Mouse (Mus musculus): ENCODE measurements around the gene Wipi2. TPM values are rescaled to one million over a fixed set of nuclear protein-coding genes. Genes with fewer than 3 reads are reported as not detected.

Gene Wipi2
- total RNA-seq (2021): 100 to 1,000 TPM in 1 of 2 experiments, 10 to 100 TPM in 1; 92.7 to 104 TPM

DNA sequence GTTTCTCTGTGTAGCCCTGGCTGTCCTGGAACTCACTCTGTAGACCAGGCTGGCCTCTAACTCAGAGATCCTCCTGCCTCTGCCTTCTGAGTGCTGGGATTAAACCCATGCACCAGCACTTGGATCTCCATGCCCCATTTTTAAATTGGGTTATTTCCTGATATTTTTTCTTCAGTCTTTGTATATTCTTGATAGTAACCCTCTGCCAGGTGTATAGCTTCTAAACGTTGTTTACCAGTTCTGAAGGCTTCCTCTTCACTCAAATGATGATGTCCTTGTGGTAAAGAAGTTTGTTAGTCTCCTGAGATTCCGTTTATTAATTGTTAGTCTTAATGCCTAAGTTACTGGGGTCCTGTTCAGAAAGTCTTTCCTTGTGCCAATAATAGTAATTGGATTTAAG lies at the start of gene Wipi2:
Wipi2 (plus strand) TSS at position 301 of the 400 bp plus-strand sequence.
- DNase-seq (ENCODE audit: extremely low spot score in 1 of 2, low spot score in 1 of 2): no peak

DNA sequence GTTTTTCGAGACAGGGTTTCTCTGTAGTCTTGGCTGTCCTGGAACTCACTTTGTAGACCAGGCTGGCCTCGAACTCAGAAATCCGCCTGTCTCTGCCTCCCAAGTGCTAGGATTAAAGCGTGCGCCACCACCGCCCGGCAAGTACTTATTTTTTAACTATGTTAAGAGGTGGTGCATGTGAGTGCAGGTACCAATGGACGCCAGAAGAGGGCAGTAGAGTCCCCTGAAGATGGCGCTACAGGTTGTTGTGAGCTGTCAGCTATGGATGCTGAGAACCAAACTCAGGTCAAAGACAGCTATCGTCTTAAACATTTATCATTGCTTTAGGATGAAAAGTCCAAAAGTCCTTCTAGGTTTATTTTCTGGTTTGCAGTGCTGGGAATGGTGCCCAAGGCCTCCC lies 49.3 kb upstream of the Wipi2 start:
- no peak for DNase-seq (ENCODE audit: extremely low spot score in 1 of 2, low spot score in 1 of 2)

DNA sequence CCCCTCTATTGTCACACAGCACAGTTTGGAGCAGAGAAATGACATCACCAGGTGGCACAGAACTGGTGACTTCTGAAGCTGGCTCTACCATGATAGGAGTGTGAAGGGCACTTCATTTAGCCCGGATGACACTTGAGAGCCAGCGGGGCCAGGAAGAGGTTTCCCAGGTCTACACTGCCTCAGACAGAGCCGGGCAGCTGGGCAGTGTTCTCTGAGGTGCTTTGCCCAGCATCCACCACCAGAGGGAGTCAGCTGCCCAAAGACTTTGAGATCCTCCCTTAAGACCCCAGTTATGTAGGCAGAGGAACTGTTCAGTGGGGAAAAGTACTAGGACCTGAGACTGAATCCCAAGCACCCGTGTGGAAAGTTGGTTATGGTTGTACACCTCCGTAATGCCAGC lies 46.0 kb upstream of the Wipi2 start:
- peak; percentile 56 to 65 for DNase-seq (ENCODE audit: extremely low spot score in 1 of 2, low spot score in 1 of 2)

DNA sequence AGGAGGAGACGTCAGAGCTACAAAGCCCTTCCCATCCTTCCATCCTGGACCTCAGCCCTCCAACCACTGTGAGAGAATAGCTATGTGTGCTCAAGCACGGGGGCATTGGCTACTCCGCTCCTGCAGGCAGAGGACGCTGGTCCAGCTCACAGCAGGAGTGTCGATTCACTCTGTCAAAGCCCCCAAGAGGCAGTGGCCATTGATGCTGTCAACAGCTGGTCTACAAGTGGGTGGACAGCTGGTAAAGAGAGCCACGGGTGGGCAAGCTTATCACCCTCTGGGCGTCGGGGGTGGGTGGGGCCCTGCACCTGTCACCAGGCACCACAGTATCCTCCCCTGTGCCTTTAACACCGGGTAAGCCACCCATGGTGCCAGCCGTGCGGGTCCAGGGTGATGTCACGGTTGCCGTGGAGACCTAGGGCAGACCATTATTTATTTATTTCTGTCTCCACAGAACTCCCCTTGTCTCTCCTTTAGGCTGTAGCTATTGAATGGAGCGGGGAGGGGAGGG lies 43.8 kb upstream of the Wipi2 start:
- DNase-seq (ENCODE audit: extremely low spot score in 1 of 2, low spot score in 1 of 2): peak in 1 of 2 experiments; percentile 45

DNA sequence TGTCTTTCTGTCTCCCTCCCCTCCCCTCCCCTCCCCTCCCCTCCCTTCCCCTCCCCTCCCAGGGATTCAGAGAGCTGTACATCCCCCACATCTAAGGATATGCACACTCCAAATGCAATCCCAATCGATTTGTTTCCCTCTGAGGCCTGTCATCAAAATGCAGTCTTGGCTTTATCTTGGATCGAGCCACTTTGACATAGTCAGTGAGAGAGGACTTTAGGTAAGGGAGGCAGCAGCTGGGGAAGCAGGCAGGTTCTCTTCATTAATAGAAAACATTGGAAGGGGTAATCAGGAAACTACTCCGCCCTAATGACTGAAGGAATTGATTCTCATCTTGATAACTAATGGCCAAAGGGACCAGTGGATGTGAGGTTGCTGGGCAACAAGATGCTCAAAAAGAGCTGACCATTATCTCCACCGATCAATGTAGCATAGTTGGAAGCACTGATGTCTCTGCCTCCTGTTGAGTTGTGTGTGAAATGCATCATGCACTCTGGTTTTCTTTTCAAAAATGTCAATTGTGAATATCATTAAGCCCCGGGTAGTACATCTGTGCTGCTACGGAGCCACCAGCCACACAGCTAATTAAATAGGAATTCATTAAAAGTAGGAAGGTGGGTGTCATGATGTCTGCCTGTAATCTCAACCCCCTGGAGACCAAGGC lies 36.4 kb upstream of the Wipi2 start:
- no peak for DNase-seq (ENCODE audit: extremely low spot score in 1 of 2, low spot score in 1 of 2)

DNA sequence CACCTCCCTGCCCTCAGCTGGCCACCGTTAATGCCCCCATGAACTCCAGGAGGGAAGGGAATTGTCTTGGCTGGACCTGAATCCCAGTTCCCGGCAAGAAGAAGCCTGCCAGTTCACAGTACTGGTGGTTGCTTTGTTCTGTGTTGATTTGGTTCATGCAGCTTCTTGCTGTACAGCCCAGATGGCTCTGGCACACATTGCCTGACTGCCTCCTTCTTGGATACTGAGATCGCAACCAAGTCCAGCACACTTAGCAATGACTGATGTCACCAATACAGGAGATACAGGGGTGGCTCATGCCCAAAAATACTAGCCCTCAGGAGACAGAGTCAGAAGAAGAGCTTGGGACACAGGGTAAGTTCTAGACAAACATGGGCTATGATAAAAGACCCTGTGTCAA lies 31.8 kb upstream of the Wipi2 start:
- DNase-seq (ENCODE audit: extremely low spot score in 1 of 2, low spot score in 1 of 2): no peak

DNA sequence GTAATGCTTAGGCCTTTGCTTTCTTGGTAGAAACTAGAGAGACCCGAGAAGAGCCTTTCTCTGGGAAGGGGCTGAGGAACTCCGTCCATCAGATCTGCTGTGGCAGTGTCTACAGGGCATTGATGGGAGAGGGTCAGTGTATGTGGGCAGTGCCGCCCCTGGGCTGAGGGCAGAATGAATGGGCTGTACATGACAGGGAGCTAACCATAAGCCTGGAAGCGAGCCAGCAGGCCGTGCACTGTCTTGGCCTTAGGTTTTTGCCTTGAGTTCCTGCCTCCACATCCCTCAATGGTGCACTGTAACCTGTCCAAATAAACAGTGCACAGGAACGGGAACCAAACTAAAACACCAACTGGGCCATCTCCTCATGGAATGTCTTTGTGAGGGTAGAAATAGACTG lies 30.8 kb upstream of the Wipi2 start:
- no peak for DNase-seq (ENCODE audit: extremely low spot score in 1 of 2, low spot score in 1 of 2)

DNA sequence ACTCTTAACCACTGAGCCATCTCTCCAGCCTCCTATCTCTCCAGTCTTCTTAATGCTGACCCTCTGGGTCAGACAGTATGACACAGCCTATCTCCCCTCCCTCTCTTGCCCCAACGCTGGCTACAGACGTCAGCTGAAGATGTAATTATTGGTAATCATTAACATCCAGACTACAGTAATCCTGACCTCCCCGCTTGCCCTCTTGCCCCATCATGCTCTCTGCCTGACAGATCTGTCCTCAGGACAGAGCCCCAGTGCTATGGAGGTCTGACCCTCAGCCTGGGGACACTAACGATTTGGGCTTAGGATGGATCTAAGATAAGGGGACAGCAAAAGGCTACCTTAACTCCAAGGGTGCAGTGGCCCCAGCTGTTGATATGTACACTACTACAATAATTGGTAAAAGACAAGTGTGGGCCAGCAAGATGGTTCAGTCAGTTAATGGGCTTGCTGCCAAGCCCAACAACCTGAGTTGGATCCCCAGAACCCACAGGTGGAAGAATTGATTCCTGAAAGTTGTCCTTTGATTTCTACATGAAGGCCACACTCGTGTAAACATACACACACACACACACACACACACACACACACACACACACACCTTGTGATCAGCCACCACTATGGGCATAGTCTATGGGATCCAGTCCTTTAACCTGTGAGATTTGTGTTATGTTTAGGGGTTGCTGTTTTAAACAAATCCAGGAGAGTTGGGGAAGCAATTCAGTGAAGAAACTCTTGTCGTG lies 29.7 kb upstream of the Wipi2 start:
- no peak for DNase-seq (ENCODE audit: extremely low spot score in 1 of 2, low spot score in 1 of 2)

DNA sequence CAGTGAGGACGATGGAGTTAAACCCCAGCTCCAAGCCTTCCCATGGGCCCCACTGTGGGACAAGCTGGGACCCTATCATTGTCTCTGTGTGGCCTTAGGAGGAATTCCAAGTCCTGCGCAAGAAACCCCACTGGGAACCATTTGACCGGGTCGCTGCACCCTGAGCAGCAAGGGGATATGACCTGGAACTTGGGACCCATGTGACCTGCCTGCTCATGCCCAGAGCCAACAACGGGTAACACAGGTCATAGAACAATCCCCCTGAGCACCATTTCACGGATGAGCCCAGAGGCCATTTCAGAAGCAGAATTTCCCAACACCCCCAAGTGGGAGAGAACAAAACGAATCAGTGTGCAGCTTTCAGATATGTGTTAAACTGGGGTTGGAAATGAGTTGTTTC lies 23.1 kb upstream of the Wipi2 start:
- DNase-seq (ENCODE audit: extremely low spot score in 1 of 2, low spot score in 1 of 2): no peak

DNA sequence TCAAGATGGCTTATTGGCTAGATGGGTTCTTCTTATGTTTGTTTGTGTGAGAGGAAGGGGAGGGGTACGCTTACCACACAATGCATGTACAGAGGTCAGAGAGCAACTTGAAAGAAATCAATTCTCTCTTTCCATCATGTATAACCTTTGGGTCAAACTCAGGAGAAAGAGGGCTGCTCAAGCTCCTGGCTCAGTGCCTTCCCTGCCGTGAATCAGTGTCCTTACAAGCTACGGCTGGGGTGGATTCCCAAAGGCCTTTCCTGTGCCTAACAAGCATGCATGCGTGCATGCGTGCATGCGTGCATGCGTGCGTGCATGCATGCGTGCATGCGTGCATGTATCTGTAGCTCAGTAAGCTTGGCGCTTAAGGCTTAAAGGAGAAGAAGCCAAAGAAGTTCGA lies 22.2 kb upstream of the Wipi2 start:
- no peak for DNase-seq (ENCODE audit: extremely low spot score in 1 of 2, low spot score in 1 of 2)

DNA sequence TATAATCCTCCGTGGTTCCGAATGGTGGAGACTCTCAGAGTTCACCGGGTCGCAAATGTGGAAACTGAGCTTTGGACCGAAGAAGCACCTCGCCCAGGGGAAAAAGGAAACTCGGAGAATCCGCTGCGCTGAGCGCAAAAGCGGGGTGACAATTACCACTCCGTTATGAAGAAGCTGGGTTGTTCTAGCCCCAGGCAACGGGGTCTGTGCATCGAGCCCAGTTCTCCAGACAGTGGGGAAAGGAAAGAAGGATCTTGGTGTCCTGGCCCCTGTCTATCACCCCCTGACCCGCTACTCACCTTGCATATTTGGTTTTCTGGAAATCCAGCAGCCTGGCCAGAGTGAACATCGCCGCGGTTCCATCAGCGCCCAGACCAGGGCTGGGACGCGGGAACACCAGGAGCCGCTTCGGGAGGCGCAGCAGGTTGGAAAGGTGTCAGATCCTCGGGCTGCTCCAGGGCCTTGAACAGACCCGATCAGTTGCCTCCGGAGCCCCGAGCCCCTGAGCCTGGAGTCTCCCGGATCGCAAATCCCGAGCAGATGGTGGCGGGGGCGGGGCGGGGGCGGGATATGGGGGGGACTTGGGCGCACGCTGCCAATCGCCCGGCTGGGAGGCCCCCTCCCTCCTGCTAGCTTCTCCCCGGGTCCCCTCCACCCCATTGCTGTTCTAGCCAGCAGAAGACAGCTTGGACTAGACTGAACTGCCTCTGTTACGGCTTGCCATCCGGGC lies 19.1 kb upstream of the Wipi2 start, which contains the start of gene Mmd2:
Mmd2 (minus strand) TSS at position 542 of the 730 bp plus-strand sequence.
- DNase-seq (ENCODE audit: extremely low spot score in 1 of 2, low spot score in 1 of 2): peak; percentile 48 to 67

DNA sequence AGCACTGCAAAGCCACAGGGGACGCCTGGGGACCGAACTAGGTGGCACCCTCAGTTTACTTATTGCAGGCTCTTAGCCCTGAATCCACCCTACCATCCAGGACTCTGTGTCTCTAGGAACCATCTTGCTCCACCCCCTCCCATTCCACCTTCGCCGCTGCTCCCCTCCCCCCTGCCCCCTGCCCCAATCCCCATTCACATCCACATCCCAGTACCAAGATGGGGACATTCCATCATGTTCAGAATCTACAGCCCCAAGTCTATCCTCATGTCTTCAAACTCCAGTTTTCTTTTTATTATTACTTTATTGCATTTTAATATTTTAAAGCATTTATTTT lies 18.5 kb upstream of the Wipi2 start:
- DNase-seq (ENCODE audit: extremely low spot score in 1 of 2, low spot score in 1 of 2): no peak

DNA sequence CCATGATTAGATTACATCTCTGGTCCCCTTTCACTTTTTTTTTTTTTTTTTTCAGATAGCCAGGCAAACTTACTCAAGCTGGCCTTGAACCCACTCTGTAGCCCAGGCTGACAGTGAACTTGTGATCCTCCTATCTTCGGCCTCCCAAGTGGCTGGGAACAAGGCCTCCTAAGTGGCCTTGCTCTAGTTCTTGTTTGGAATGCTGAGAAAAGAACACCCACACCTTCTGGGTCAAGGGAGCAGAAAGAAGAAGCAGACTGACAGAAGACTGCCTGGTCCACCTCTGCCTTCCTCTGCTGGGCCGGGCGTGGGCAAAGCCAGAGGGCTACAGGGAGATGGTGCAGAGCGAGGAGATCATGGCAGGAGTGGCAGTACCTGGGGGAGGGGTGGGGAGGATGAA lies 17.1 kb upstream of the Wipi2 start:
- DNase-seq (ENCODE audit: extremely low spot score in 1 of 2, low spot score in 1 of 2): no peak

DNA sequence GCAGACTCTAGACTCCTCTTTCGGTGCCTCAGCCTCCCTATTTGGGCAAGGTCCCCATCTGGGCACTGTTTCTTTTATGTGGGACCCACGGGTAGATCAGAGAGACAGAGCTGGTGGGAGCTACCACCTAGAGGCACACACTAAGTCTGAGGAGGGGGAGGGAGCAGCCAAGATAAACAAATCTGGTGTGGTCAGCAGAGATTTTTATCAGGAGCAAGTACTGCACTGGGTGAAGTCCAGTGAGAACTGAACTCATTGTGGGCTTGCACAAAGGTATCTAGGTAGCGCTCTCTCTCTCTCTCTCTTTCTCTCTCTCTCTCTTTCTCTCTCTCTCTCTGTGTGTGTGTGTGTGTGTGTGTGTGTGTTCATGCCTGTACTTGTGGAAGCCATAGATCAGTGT lies 13.0 kb upstream of the Wipi2 start:
- no peak for DNase-seq (ENCODE audit: extremely low spot score in 1 of 2, low spot score in 1 of 2)

DNA sequence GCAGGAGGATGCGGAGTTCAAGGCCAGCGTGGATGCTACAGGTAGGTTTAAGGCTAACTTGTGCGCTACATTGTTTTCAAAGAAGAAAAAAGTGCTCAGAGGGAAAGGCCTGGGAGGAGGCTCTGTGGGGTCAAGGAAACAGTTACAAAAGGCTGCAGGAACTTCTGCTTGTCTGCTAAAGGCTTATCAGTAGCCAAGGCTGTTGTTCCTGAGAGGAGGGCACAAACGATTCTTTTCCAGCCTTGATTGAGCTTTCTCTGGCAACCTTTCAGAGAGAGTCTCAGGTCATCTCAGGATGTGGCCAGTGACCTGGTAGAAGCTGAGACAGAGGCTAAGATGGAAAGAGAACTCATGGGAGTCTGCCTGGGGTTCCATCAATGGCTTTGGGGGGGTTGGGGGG lies 11.9 kb upstream of the Wipi2 start:
- no peak for DNase-seq (ENCODE audit: extremely low spot score in 1 of 2, low spot score in 1 of 2)

DNA sequence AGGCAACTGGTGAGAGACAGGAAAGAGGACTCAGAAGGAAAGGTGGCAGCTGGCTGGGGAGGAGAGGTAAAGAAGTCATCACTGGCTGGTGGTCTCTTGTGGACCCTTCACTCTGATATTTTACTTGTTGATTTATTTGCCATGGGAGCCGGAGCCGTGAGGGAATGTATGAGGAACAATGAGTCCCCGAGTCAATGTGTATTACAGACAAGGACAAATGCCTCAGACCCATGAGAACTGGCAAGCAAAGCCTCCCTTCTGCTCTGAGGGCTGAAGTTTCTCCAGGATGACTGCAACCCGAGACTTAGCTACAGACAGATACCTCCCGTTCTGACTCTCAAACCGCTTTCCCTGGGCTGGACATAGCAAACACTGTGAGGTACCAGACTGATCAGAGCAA lies 11.2 kb upstream of the Wipi2 start:
- no peak for DNase-seq (ENCODE audit: extremely low spot score in 1 of 2, low spot score in 1 of 2)

DNA sequence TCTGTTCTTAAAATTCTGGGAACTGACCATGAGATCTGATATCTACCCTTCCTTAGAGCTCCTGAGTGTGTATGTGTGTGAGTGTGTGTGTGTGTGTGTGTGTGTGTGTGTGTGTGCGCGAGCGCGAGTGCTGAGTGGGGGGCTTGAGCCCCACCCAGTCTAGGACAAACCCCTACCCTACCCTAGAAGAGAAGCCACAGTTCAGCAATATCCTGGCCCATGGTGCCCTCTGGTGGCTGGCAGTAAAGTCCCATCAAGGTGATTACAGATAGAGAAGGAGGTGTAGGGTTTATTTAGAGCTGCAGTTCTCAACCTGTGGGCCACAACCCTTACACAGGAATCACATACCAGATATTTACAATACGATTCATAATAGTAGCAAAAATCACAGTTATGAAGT lies 7.6 kb upstream of the Wipi2 start:
- peak; percentile 49 to 84 for DNase-seq (ENCODE audit: extremely low spot score in 1 of 2, low spot score in 1 of 2)

DNA sequence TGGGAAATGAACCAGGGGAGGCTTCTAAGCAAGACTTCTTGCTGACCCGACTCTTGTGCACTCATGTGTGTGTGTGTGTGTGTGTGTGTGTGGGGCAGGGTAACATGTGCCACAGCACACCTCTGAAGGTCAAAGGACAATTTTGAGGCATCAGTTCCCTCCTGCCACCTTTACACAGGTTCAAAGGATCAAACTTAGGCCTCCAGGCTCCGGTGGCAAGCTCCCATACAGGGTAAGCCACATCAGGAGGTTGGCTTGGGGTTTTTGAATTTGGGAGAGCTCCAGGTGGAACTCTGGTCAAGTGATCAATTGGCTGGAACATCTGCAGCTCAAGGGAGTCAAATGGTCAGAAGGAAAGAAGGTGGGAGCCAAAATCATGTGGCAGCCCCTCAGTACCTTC lies 6.1 kb upstream of the Wipi2 start:
- no peak for DNase-seq (ENCODE audit: extremely low spot score in 1 of 2, low spot score in 1 of 2)

DNA sequence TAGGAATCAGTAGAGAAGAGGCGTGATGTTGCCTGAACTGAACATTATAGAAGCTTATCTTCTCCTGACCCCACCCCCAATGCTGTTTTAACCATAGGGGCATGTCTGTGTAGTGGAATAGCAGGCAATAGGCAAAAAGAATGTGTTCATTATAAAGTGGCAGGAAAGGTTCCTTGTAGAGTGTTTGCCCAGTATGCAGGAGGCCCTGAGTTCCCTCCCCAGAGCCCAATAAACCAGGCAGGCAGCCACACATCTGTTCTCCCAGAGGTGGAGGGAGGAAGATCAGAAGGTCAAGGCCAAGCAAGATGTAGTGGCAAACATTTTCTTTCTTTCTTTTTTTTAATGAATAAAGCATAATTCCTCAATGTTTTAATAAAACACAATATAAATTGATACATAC lies 5.4 kb upstream of the Wipi2 start:
- no peak for DNase-seq (ENCODE audit: extremely low spot score in 1 of 2, low spot score in 1 of 2)

DNA sequence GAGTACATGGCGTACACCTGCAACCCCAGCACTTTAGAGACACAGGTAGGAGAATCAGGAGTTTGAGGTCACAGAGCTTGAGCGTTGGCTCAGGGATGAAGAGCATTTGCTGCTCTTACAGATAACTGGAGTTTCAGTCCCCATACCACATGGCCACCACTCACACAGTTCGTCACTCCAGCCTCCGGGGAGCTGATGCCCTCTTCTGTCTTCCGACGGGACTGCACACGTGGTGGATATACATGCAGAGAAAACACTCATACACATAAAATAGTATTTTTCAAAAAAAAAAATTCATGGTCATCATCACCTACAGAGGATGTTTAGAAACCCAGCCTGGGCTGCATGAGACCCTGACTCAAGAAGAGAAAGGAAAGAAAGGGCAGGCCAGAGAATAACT lies 4.4 kb upstream of the Wipi2 start:
- no peak for DNase-seq (ENCODE audit: extremely low spot score in 1 of 2, low spot score in 1 of 2)
